Mouse (Mus musculus) CH12.LX (cell line): ENCODE measurements around the gene Brinp3.

Experiments used
- BHLHE40 ChIP-seq: IDR thresholded peaks from 2 replicates; pipeline ENCODE4 v1.6.1; 2011; ENCODE audit warnings: mild to moderate bottlenecking, low read depth, low read length, improper control_type of control experiment
- CTCF ChIP-seq, 2 experiments: IDR thresholded peaks in 1 of 2; conservative IDR thresholded peaks in 1 of 2; 2 replicates each; pipeline ENCODE4 v1.5.1; 2011 to 2012; ENCODE audit warnings: low read depth in 2 of 2, low read length in 2 of 2, improper control_type of control experiment in 1 of 2, inconsistent platforms in 1 of 2, mild to moderate bottlenecking in 1 of 2, moderate library complexity in 1 of 2
- EP300 ChIP-seq: IDR thresholded peaks from 2 replicates; pipeline ENCODE4 v1.6.1; 2011; ENCODE audit warnings: low read length, improper control_type of control experiment
- MYC ChIP-seq: IDR thresholded peaks from 2 replicates; pipeline ENCODE4 v1.6.1; 2011; ENCODE audit warnings: low read depth, mild to moderate bottlenecking, improper control_type of control experiment, low read length
- POLR2A ChIP-seq: IDR thresholded peaks from 2 replicates; pipeline ENCODE4 v1.6.1; 2011; ENCODE audit warnings: low read depth, mild to moderate bottlenecking, improper control_type of control experiment, low read length
- POLR2AphosphoS2 ChIP-seq: IDR thresholded peaks from 2 replicates; pipeline ENCODE4 v1.6.1; 2011; ENCODE audit warnings: low read depth, low read length, improper control_type of control experiment
- ZC3H11A ChIP-seq: IDR thresholded peaks from 2 replicates; pipeline ENCODE4 v1.6.1; 2012; ENCODE audit warnings: low read depth, mild to moderate bottlenecking, inconsistent platforms, low read length, improper control_type of control experiment
- ZNF384 ChIP-seq: IDR thresholded peaks from 2 replicates; pipeline ENCODE4 v1.6.1; 2012; ENCODE audit warnings: low read depth, low read length, improper control_type of control experiment, inconsistent platforms

DNA sequence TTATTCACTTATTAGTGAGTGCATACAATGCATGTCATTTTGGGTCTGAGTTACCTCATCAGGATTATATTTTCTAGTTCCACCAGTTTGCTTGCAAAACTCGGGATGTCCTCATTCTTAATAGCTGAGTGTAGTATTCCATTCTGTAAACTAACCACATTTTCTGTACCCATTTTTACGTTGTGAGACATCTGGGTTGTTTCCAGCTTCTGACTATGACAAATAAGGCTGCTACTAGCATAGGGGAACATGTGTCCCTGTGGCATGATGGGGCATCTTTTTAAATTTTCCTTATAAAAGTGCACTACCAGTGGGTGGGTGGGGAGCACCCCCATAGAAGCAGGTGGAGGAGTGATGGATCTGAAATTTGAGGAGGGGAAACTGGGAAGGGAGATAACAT lies 292.7 kb downstream of the Brinp3 start:
- TF ChIP-seq POLR2A (no peak), POLR2AphosphoS2 (no peak), CTCF (conservative IDR thresholded peaks at IDR 0.05 in 1 of 2, IDR thresholded peaks at IDR 0.05 in 1 of 2; ENCODE audit: low read depth in 2 of 2, low read length in 2 of 2) (no peak), EP300 (no peak), ZC3H11A (no peak), BHLHE40 (no peak), MYC (no peak), ZNF384 (no peak)
